Mouse (Mus musculus): Measurements from ENCODE around the gene Kif26a. TPM values are rescaled to one million over a fixed set of nuclear protein-coding genes. Genes with fewer than 3 reads are reported as not detected.

The Kif26a gene
- polyA plus RNA-seq, 1 experiment from 2014 or later: 21.2 TPM

DNA sequence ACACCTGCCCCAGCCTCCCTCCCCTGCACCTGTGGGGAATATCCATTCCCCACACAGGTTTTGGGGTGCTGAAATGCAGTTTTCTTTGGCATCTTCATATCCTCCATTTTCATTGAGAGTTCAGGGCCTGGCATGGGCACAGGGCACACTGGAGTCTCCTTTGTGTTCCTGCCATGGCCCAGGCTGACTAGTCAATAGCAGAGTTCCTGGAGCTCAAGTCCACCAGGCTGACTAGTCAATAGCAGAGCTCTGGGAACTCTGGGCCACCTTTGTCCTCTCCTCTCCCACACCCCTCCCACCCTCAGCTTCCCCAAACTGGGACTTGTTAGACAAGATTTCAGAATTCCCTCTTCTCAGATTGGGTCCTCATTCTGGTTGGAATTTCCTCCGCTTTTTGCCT lies 25.6 kb downstream of the Kif26a start:
- Histone ChIP-seq H3K9me3 (ENCODE audit: control insufficient read depth, low read length) (no peaks in the 10 kb centered on the region), H3K27ac (ENCODE audit: low read length) (peak overlapping the region; percentile 78), H3K4me3 (replicated peaks; ENCODE audit: low read length) (no peak overlapping the region), H3K4me1 (replicated peaks; ENCODE audit: control insufficient read depth, insufficient read depth, low read length) (peaks cover 29% of the 10 kb centered on the region), H3K27me3 (replicated peaks; ENCODE audit: control insufficient read depth, insufficient read depth, low read length) (no peaks in the 10 kb centered on the region), H3K9ac (replicated peaks; ENCODE audit: low read depth, low read length) (no peak overlapping the region), H3K36me3 (ENCODE audit: control insufficient read depth, insufficient read depth) (peaks cover 16% of the 10 kb centered on the region), H3K4me2 (ENCODE audit: low read length) (no peak overlapping the region)
- no peak for ATAC-seq
- WGBS: 97% methylated on average over 1 of the region's 1 CpGs

GRCm38 (mm10) chr12:112172214-112172613 lies 26.2 kb downstream of the Kif26a start:
- peaks cover 22% of the 10 kb centered on the region for H3K36me3 ChIP-seq (ENCODE audit: control insufficient read depth, insufficient read depth)
- peaks cover 29% of the 10 kb centered on the region for H3K4me1 ChIP-seq (replicated peaks; ENCODE audit: control insufficient read depth, insufficient read depth, low read length)
- ATAC-seq: no peak
- H3K27ac ChIP-seq (ENCODE audit: low read length): no peak overlapping the region; the same call in 1 of the 2 replicates
- H3K27me3 ChIP-seq (replicated peaks; ENCODE audit: control insufficient read depth, insufficient read depth, low read length): no peaks in the 10 kb centered on the region
- 65% methylated on average over 8 of the region's 8 CpGs for WGBS
- H3K9ac ChIP-seq (replicated peaks; ENCODE audit: low read depth, low read length): no peak overlapping the region
- H3K9me3 ChIP-seq (ENCODE audit: control insufficient read depth, low read length): no peaks in the 10 kb centered on the region
- H3K4me2 ChIP-seq (ENCODE audit: low read length): no peak overlapping the region
- H3K4me3 ChIP-seq (replicated peaks; ENCODE audit: low read length): no peak overlapping the region

DNA sequence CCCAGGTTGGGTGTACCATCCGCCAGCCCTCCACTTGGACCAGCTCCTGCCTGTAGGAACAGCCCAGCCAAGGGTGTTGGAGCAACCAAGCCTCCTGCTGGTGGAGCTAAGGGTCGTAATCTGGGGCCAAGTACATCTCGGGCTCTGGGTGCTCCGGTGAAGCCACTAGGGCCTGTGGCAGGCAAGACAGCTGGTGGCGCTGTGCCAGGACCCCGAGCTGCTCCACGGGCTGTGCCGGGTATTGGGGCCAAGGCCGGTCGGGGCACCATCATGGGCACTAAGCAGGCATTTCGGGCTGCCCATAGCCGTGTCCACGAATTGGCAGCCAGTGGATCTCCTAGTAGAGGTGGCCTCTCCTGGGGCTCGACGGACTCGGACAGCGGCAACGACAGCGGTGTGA lies 31.7 kb downstream of the Kif26a start:
- no peak overlapping the region for H3K27ac ChIP-seq (ENCODE audit: low read length)
- ATAC-seq: no peak
- no peak overlapping the region for H3K4me3 ChIP-seq (replicated peaks; ENCODE audit: low read length)
- H3K9ac ChIP-seq (replicated peaks; ENCODE audit: low read depth, low read length): no peak overlapping the region
- H3K9me3 ChIP-seq (ENCODE audit: control insufficient read depth, low read length): no peaks in the 10 kb centered on the region
- peaks cover 7% of the 10 kb centered on the region; the same call in 1 of the 2 replicates for H3K4me1 ChIP-seq (replicated peaks; ENCODE audit: control insufficient read depth, insufficient read depth, low read length)
- no peaks in the 10 kb centered on the region for H3K27me3 ChIP-seq (replicated peaks; ENCODE audit: control insufficient read depth, insufficient read depth, low read length)
- peaks cover 36% of the 10 kb centered on the region for H3K36me3 ChIP-seq (ENCODE audit: control insufficient read depth, insufficient read depth)
- H3K4me2 ChIP-seq (ENCODE audit: low read length): no peak overlapping the region
- 91% methylated on average over 19 of the region's 19 CpGs for WGBS

DNA sequence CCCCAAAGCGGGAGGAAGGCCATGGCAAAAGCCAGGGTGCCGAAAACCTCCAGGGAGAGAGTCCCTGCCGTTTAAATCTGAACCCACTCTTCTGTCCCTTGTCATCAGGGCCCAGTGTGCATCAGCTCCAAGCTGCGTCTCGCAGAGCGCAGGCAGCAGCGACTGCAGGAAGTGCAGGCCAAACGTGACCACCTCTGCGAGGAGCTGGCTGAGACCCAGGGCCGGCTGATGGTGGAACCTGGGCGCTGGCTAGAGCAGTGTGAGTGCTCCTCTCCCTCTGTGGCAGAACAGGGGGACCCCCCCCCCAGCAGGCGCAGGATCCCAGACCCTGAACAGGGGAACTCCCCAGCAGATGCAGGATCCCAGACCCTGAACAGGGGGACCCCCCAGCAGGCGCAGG lies 33.7 kb downstream of the Kif26a start:
- 84% methylated on average over 13 of the region's 13 CpGs for WGBS
- Histone ChIP-seq H3K9ac (replicated peaks; ENCODE audit: low read depth, low read length) (no peak overlapping the region), H3K9me3 (ENCODE audit: control insufficient read depth, low read length) (no peaks in the 10 kb centered on the region), H3K4me1 (replicated peaks; ENCODE audit: control insufficient read depth, insufficient read depth, low read length) (peaks cover 18% of the 10 kb centered on the region), H3K4me3 (replicated peaks; ENCODE audit: low read length) (no peak overlapping the region), H3K4me2 (ENCODE audit: low read length) (no peak overlapping the region), H3K27ac (ENCODE audit: low read length) (no peak overlapping the region), H3K36me3 (ENCODE audit: control insufficient read depth, insufficient read depth) (peaks cover 31% of the 10 kb centered on the region), H3K27me3 (replicated peaks; ENCODE audit: control insufficient read depth, insufficient read depth, low read length) (no peaks in the 10 kb centered on the region)
- ATAC-seq: no peak

DNA sequence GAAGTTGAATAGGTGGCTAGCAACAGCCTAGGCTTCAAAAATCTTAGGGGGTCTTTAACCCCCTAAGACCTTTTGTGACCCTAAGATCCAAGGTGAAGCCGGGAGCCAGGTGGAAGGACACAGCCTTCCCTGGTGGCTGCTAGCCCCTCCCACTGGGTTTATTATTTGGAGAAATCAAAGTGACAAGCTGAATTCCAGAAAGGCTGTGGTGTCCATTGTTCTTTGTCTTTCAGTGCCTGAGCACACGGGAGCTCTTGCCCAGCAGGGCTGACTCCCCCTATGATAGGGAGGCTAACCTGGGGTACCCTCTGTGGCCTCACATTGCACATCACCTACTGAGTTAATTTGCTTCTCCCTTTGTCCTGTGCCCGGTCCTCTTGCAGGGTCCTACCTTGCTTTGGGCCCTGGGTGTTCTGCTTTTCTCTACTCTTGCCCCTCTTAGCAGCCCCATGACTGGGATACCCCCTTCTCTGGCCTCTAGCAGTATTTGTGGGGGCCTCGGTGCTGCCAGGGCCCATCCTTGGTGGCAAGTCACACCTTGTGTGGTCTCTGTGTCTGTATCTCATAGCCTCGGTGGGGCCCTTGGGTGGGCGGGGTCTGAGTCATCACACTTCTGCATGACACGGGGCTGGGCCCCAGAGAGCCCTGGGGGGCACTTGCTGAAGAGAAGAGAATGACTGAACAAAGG lies 36.1 kb downstream of the Kif26a start:
- Histone ChIP-seq H3K9ac (replicated peaks; ENCODE audit: low read depth, low read length) (no peak overlapping the region), H3K4me3 (replicated peaks; ENCODE audit: low read length) (no peak overlapping the region), H3K9me3 (ENCODE audit: control insufficient read depth, low read length) (no peaks in the 10 kb centered on the region), H3K27ac (ENCODE audit: low read length) (peak overlapping the region; percentile 36), H3K27me3 (replicated peaks; ENCODE audit: control insufficient read depth, insufficient read depth, low read length) (no peaks in the 10 kb centered on the region), H3K4me2 (ENCODE audit: low read length) (no peak overlapping the region), H3K4me1 (replicated peaks; ENCODE audit: control insufficient read depth, insufficient read depth, low read length) (peaks cover 18% of the 10 kb centered on the region), H3K36me3 (ENCODE audit: control insufficient read depth, insufficient read depth) (peaks cover 16% of the 10 kb centered on the region)
- WGBS: 26% methylated on average over 7 of the region's 7 CpGs
- no peak for ATAC-seq

DNA sequence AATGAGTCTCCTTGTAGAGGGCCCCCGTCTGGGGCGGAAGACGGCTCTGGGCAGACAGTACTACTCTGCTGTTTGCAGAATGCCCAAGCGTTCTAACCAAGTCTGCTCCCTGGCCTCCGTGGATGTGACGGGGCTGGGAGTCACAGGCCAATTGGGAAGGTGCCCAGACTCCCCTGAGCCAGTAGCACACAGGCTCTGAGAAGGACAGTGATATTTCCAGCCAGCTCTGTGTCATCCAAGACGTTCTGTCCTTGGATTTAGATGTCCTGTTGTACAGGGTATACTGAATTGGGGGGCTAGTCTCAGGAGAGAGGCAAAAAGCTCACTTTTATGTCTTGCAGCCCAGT lies 36.6 kb downstream of the Kif26a start:
- H3K4me3 ChIP-seq (replicated peaks; ENCODE audit: low read length): no peak overlapping the region
- WGBS: 37% methylated on average over 7 of the region's 7 CpGs
- H3K4me2 ChIP-seq (ENCODE audit: low read length): no peak overlapping the region
- H3K9ac ChIP-seq (replicated peaks; ENCODE audit: low read depth, low read length): no peak overlapping the region
- peaks cover 12% of the 10 kb centered on the region for H3K36me3 ChIP-seq (ENCODE audit: control insufficient read depth, insufficient read depth)
- ATAC-seq: no peak
- no peaks in the 10 kb centered on the region for H3K27me3 ChIP-seq (replicated peaks; ENCODE audit: control insufficient read depth, insufficient read depth, low read length)
- H3K4me1 ChIP-seq (replicated peaks; ENCODE audit: control insufficient read depth, insufficient read depth, low read length): peaks cover 18% of the 10 kb centered on the region
- no peak overlapping the region for H3K27ac ChIP-seq (ENCODE audit: low read length)
- no peaks in the 10 kb centered on the region for H3K9me3 ChIP-seq (ENCODE audit: control insufficient read depth, low read length)

GRCm38 (mm10) chr12:112183675-112184074 lies 37.7 kb downstream of the Kif26a start:
- ATAC-seq: peak; percentile 52
- Histone ChIP-seq H3K27me3 (replicated peaks; ENCODE audit: control insufficient read depth, insufficient read depth, low read length) (no peaks in the 10 kb centered on the region), H3K27ac (ENCODE audit: low read length) (peak overlapping the region; percentile 43; the same call in 1 of the 2 replicates), H3K9ac (replicated peaks; ENCODE audit: low read depth, low read length) (no peak overlapping the region), H3K4me3 (replicated peaks; ENCODE audit: low read length) (no peak overlapping the region), H3K36me3 (ENCODE audit: control insufficient read depth, insufficient read depth) (peaks cover 8% of the 10 kb centered on the region), H3K4me2 (ENCODE audit: low read length) (no peak overlapping the region), H3K4me1 (replicated peaks; ENCODE audit: control insufficient read depth, insufficient read depth, low read length) (peaks cover 18% of the 10 kb centered on the region), H3K9me3 (ENCODE audit: control insufficient read depth, low read length) (no peaks in the 10 kb centered on the region)
- 40% methylated on average over 6 of the region's 6 CpGs for WGBS

- Histone ChIP-seq H3K4me1 (replicated peaks; ENCODE audit: control insufficient read depth, insufficient read depth, low read length) (peaks cover 18% of the 10 kb centered on the region), H3K27me3 (replicated peaks; ENCODE audit: control insufficient read depth, insufficient read depth, low read length) (no peaks in the 10 kb centered on the region)
- 0 out of 2 replicates have a peak, but pooled peaks have one; percentile 6 for ATAC-seq
These were observed 38.4 kb downstream of the Kif26a start for GRCm38 (mm10) chr12:112184390-112184789.

DNA sequence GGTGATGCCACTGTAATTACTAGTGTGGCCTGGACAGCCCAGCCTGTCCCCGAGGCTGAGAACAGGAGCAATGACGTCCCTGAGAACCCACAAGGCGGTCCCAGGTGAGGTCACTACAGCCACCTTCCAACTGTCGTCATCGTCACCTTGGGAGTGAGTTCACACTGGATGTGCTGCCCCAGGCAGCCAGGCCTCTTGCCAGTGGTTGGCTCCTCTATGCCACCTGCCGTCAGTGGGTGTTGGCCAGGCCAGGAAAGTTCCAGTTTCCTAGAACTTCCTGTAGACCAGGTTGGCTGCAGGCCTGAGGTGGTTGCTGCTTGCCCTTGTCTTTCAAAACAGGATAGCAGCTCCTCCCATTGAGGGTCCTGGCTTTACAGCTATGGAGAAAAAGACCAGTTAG lies 40.9 kb downstream of the Kif26a start:
- 85% methylated on average over 6 of the region's 6 CpGs for WGBS
- ATAC-seq: no peak

More at GRCm38 (mm10) chr12:112184390-112184789, 38.4 kb downstream of the Kif26a start:
- Histone ChIP-seq H3K9ac (replicated peaks; ENCODE audit: low read depth, low read length) (0 out of 2 replicates have a peak overlapping the region, but pooled peaks have one; percentile 38), H3K36me3 (ENCODE audit: control insufficient read depth, insufficient read depth) (peaks cover 1% of the 10 kb centered on the region; the same call in 1 of the 2 replicates), H3K27ac (ENCODE audit: low read length) (peak overlapping the region; percentile 60), H3K4me3 (replicated peaks; ENCODE audit: low read length) (no peak overlapping the region), H3K4me2 (ENCODE audit: low read length) (no peak overlapping the region), H3K9me3 (ENCODE audit: control insufficient read depth, low read length) (no peaks in the 10 kb centered on the region)
- 52% methylated on average over 3 of the region's 3 CpGs for WGBS

More for the DNA sequence above, 40.9 kb downstream of the Kif26a start:
- Histone ChIP-seq H3K27me3 (replicated peaks; ENCODE audit: control insufficient read depth, insufficient read depth, low read length) (no peaks in the 10 kb centered on the region), H3K4me3 (replicated peaks; ENCODE audit: low read length) (no peak overlapping the region), H3K9me3 (ENCODE audit: control insufficient read depth, low read length) (no peaks in the 10 kb centered on the region), H3K36me3 (ENCODE audit: control insufficient read depth, insufficient read depth) (no peaks in the 10 kb centered on the region), H3K9ac (replicated peaks; ENCODE audit: low read depth, low read length) (no peak overlapping the region), H3K27ac (ENCODE audit: low read length) (no peak overlapping the region), H3K4me1 (replicated peaks; ENCODE audit: control insufficient read depth, insufficient read depth, low read length) (peaks cover 18% of the 10 kb centered on the region), H3K4me2 (ENCODE audit: low read length) (no peak overlapping the region)

Data from forebrain, embryonic 16.5 days (tissue).